Mouse (Mus musculus): ENCODE results near the gene Clec4n. TPM values are rescaled to one million over a fixed set of nuclear protein-coding genes. Genes with fewer than 3 reads are reported as not detected.

The Clec4n gene
- polyA plus RNA-seq, 1 experiment = 14.2 TPM

- no peak for TF ChIP-seq POLR2A (IDR thresholded peaks at IDR 0.05; ENCODE audit: control insufficient read depth, extremely low read depth, insufficient read depth, low read length, poor library complexity)
- no peak for TF ChIP-seq CTCF (IDR thresholded peaks at IDR 0.05; ENCODE audit: borderline replicate concordance, control insufficient read depth, extremely low read depth, insufficient read depth, low read length, poor library complexity)
- Histone ChIP-seq H3K36me3 (ENCODE audit: control insufficient read depth, insufficient read depth, low read length) (no peaks in the 10 kb centered on the region), H3K4me3 (ENCODE audit: control insufficient read depth, insufficient read depth, low read length) (no peak within 1 kb of the TSS), H3K27me3 (ENCODE audit: control insufficient read depth, insufficient read depth, low read length) (no peaks in the 10 kb centered on the region), H3K27ac (ENCODE audit: control insufficient read depth, insufficient read depth, low read length) (no peak within 1 kb of the TSS), H3K4me1 (replicated peaks; ENCODE audit: control insufficient read depth, insufficient read depth, low read length) (no peaks in the 10 kb centered on the region)
- 41% methylated on average over 4 of the region's 4 CpGs for WGBS
- DNase-seq = no peak
Observed at GRCm38 (mm10) chr6:123261555-123262161, 32.0 kb downstream of the Clec4n start, which contains the start of gene Clec4d. Gene Clec4d, plus strand, starts transcription at chr6:123262111.

DNA sequence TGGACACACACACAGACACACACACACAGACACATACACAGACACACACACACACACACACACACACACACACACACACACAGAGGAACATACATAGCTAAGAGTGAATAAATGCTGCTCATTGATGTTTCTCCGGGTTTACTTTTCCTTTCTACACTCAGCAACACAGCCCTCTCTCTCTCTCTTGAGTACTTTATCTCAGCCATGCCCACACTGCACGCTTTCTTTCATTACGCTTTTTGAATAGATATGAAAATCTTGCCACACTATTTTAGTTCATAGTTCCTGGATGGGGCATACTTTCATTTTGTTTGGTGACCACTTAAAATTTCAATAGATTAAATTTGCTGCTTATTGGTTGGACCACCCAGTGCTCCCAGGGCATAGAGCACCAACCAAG lies 34.6 kb downstream of the Clec4n start:
- no peak overlapping the region for H3K27ac ChIP-seq (ENCODE audit: control insufficient read depth, insufficient read depth, low read length)
- no peaks in the 10 kb centered on the region for H3K36me3 ChIP-seq (ENCODE audit: control insufficient read depth, insufficient read depth, low read length)
- no peaks in the 10 kb centered on the region for H3K27me3 ChIP-seq (ENCODE audit: control insufficient read depth, insufficient read depth, low read length)
- H3K4me1 ChIP-seq (replicated peaks; ENCODE audit: control insufficient read depth, insufficient read depth, low read length) = no peaks in the 10 kb centered on the region
- no peak for DNase-seq
- no peak overlapping the region for H3K4me3 ChIP-seq (ENCODE audit: control insufficient read depth, insufficient read depth, low read length)
- TF ChIP-seq POLR2A (IDR thresholded peaks at IDR 0.05; ENCODE audit: control insufficient read depth, extremely low read depth, insufficient read depth, low read length, poor library complexity) = no peak
- TF ChIP-seq CTCF (IDR thresholded peaks at IDR 0.05; ENCODE audit: borderline replicate concordance, control insufficient read depth, extremely low read depth, insufficient read depth, low read length, poor library complexity) = no peak
- 93% methylated on average over 3 of the region's 3 CpGs for WGBS

DNA sequence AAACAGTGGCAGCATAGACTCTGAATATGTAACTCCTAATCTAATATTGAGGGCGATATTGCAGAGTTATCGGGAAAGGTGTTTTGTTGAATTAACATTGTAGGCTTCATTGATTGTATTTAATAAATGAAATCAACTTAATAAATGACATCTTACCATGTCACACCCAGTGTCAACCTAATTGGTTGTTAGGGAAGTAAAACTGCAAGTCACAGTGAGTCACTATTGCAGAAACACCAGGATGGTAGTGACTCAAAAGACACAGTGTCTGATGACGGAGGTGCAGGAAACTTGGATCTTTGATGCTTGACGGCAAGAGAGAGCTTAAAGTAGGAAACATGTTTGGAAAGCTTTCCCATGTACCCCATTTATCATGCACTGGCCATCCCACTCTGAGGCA lies 36.2 kb downstream of the Clec4n start:
- no peaks in the 10 kb centered on the region for H3K4me1 ChIP-seq (replicated peaks; ENCODE audit: control insufficient read depth, insufficient read depth, low read length)
- TF ChIP-seq CTCF (IDR thresholded peaks at IDR 0.05; ENCODE audit: borderline replicate concordance, control insufficient read depth, extremely low read depth, insufficient read depth, low read length, poor library complexity) = no peak
- 82% methylated on average over 4 of the region's 4 CpGs for WGBS

GRCm38 (mm10) chr6:123266945-123267344 lies 37.3 kb downstream of the Clec4n start:
- H3K4me1 ChIP-seq (replicated peaks; ENCODE audit: control insufficient read depth, insufficient read depth, low read length) = no peaks in the 10 kb centered on the region
- 14% methylated on average over 5 of the region's 5 CpGs for WGBS
- TF ChIP-seq POLR2A (IDR thresholded peaks at IDR 0.05; ENCODE audit: control insufficient read depth, extremely low read depth, insufficient read depth, low read length, poor library complexity) (no peak), CTCF (IDR thresholded peaks at IDR 0.05; ENCODE audit: borderline replicate concordance, control insufficient read depth, extremely low read depth, insufficient read depth, low read length, poor library complexity) (no peak)
- H3K36me3 ChIP-seq (ENCODE audit: control insufficient read depth, insufficient read depth, low read length) = no peaks in the 10 kb centered on the region
- DNase-seq = no peak
- no peak overlapping the region for H3K4me3 ChIP-seq (ENCODE audit: control insufficient read depth, insufficient read depth, low read length)
- H3K27ac ChIP-seq (ENCODE audit: control insufficient read depth, insufficient read depth, low read length) = no peak overlapping the region
- no peaks in the 10 kb centered on the region for H3K27me3 ChIP-seq (ENCODE audit: control insufficient read depth, insufficient read depth, low read length)

More for the DNA sequence above, 36.2 kb downstream of the Clec4n start:
- H3K27me3 ChIP-seq (ENCODE audit: control insufficient read depth, insufficient read depth, low read length) = no peaks in the 10 kb centered on the region
- no peak overlapping the region for H3K27ac ChIP-seq (ENCODE audit: control insufficient read depth, insufficient read depth, low read length)
- H3K4me3 ChIP-seq (ENCODE audit: control insufficient read depth, insufficient read depth, low read length) = no peak overlapping the region
- no peak for DNase-seq
- H3K36me3 ChIP-seq (ENCODE audit: control insufficient read depth, insufficient read depth, low read length) = no peaks in the 10 kb centered on the region

GRCm38 (mm10) chr6:123279443-123279842 lies 49.8 kb downstream of the Clec4n start:
- no peak for TF ChIP-seq CTCF (IDR thresholded peaks at IDR 0.05; ENCODE audit: borderline replicate concordance, control insufficient read depth, extremely low read depth, insufficient read depth, low read length, poor library complexity)
- no peak for TF ChIP-seq POLR2A (IDR thresholded peaks at IDR 0.05; ENCODE audit: control insufficient read depth, extremely low read depth, insufficient read depth, low read length, poor library complexity)
- Histone ChIP-seq H3K27ac (ENCODE audit: control insufficient read depth, insufficient read depth, low read length) (no peak overlapping the region), H3K36me3 (ENCODE audit: control insufficient read depth, insufficient read depth, low read length) (no peaks in the 10 kb centered on the region), H3K4me3 (ENCODE audit: control insufficient read depth, insufficient read depth, low read length) (no peak overlapping the region), H3K27me3 (ENCODE audit: control insufficient read depth, insufficient read depth, low read length) (no peaks in the 10 kb centered on the region), H3K4me1 (replicated peaks; ENCODE audit: control insufficient read depth, insufficient read depth, low read length) (no peaks in the 10 kb centered on the region)
- WGBS = 97% methylated on average over 2 of the region's 2 CpGs
- no peak for DNase-seq

DNA sequence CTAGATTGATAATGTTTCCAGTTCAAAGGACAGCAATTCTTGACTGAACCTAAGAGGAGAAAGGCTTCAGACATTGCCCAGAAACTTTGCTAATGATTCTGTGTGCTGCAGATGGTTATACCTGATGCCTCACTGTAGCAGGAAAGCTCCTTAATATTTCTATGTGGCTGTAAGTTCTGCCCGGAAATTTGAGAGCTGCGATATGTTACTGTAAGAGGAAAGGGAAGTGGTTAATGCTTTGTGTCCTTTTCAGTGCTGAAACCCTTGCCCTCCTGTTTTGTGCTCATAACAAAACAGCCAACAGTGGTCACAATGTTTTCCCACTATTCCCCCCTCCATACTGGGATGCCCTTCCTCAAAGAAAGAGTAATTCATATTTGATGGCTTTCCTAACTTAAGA lies 56.7 kb downstream of the Clec4n start:
- WGBS = 9% methylated on average over 2 of the region's 2 CpGs
- TF ChIP-seq CTCF (IDR thresholded peaks at IDR 0.05; ENCODE audit: borderline replicate concordance, control insufficient read depth, extremely low read depth, insufficient read depth, low read length, poor library complexity) (no peak), POLR2A (IDR thresholded peaks at IDR 0.05; ENCODE audit: control insufficient read depth, extremely low read depth, insufficient read depth, low read length, poor library complexity) (no peak)
- H3K27ac ChIP-seq (ENCODE audit: control insufficient read depth, insufficient read depth, low read length) = no peak overlapping the region
- no peaks in the 10 kb centered on the region for H3K4me1 ChIP-seq (replicated peaks; ENCODE audit: control insufficient read depth, insufficient read depth, low read length)
- DNase-seq = no peak
- no peaks in the 10 kb centered on the region for H3K27me3 ChIP-seq (ENCODE audit: control insufficient read depth, insufficient read depth, low read length)
- H3K4me3 ChIP-seq (ENCODE audit: control insufficient read depth, insufficient read depth, low read length) = no peak overlapping the region
- H3K36me3 ChIP-seq (ENCODE audit: control insufficient read depth, insufficient read depth, low read length) = no peaks in the 10 kb centered on the region

DNA sequence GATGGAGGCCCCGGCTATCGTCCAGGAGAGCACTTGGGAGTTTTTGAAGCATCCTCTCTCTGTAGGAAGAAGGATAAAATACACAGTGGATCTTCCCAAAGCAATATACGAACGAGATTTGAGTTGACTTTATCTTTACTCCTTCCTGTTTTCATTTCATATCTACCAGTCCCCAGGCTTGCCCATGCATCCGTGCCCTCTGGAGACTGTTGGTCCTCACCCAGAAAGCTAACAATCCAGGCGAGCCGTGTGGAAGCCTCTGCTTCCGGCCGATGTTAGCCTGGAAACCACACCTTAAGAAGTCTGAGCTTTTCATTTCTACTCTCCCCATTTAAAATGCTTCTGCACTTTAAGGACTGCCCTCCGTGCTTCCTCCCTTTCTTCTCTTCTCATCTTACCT lies 59.3 kb downstream of the Clec4n start:
- 40% methylated on average over 10 of the region's 10 CpGs for WGBS
- no peak for TF ChIP-seq POLR2A (IDR thresholded peaks at IDR 0.05; ENCODE audit: control insufficient read depth, extremely low read depth, insufficient read depth, low read length, poor library complexity)
- TF ChIP-seq CTCF (IDR thresholded peaks at IDR 0.05; ENCODE audit: borderline replicate concordance, control insufficient read depth, extremely low read depth, insufficient read depth, low read length, poor library complexity) = no peak
- no peaks in the 10 kb centered on the region for H3K36me3 ChIP-seq (ENCODE audit: control insufficient read depth, insufficient read depth, low read length)
- no peak for DNase-seq
- H3K4me1 ChIP-seq (replicated peaks; ENCODE audit: control insufficient read depth, insufficient read depth, low read length) = no peaks in the 10 kb centered on the region
- no peak overlapping the region for H3K4me3 ChIP-seq (ENCODE audit: control insufficient read depth, insufficient read depth, low read length)
- no peaks in the 10 kb centered on the region for H3K27me3 ChIP-seq (ENCODE audit: control insufficient read depth, insufficient read depth, low read length)
- H3K27ac ChIP-seq (ENCODE audit: control insufficient read depth, insufficient read depth, low read length) = no peak overlapping the region

Data from thymus, adult 2 months (tissue).